Mouse (Mus musculus) ES-E14 (cell line): ENCODE measurements around the gene Iqca. TPM values are rescaled to one million over a fixed set of nuclear protein-coding genes. Genes with fewer than 3 reads are reported as not detected.

Experiments used
- DNase-seq: peaks from one replicate; pipeline ENCODE4 v3.0.0-alpha.2; 2013; ENCODE audit warnings: low read depth, low spot score
- H3K27ac ChIP-seq: 2 replicates; pipeline ENCODE4 v1.5.1; 2012; ENCODE audit warnings: low read depth, mild to moderate bottlenecking, low read length, moderate library complexity, mixed read lengths; ENCODE audit not compliant: poor library complexity, insufficient read depth, severe bottlenecking
- H3K36me3 ChIP-seq: 2 replicates; pipeline ENCODE4 v1.6.1; 2012; ENCODE audit warnings: mild to moderate bottlenecking, low read length, moderate library complexity, mixed read lengths; ENCODE audit not compliant: control insufficient read depth, poor library complexity, insufficient read depth, severe bottlenecking
- H3K4me1 ChIP-seq, 2 experiments: fragments of 150-350 bp in 1 of 2; sonication (generic) in 1 of 2; 2 replicates each; pipeline ENCODE4 v1.6.1; 2012; ENCODE audit warnings: low read length in 2 of 2, mild to moderate bottlenecking in 1 of 2, mixed read lengths in 1 of 2; ENCODE audit not compliant: control insufficient read depth in 2 of 2, insufficient read depth in 2 of 2, poor library complexity in 1 of 2
- H3K4me3 ChIP-seq, 2 experiments: fragments of 150-350 bp in 1 of 2; sonication (generic) in 1 of 2; 2 replicates each; pipeline ENCODE4 v1.5.1; 2012; ENCODE audit warnings: low read length in 2 of 2, low read depth in 1 of 2, mild to moderate bottlenecking in 1 of 2, mixed read lengths in 1 of 2; ENCODE audit not compliant: insufficient read depth in 1 of 2, poor library complexity in 1 of 2, severe bottlenecking in 1 of 2
- H3K9ac ChIP-seq: 2 replicates; pipeline ENCODE4 v1.6.1; 2012; ENCODE audit warnings: low read depth, mild to moderate bottlenecking, low read length, mixed read lengths; ENCODE audit not compliant: poor library complexity, insufficient read depth, severe bottlenecking
- H3K9me3 ChIP-seq: fragments of 150-350 bp; sonication (generic); 2 replicates; pipeline ENCODE4 v1.6.1; 2012; ENCODE audit warnings: low read depth, mild to moderate bottlenecking, low read length; ENCODE audit not compliant: control insufficient read depth, insufficient read depth
- CHD2 ChIP-seq: IDR thresholded peaks from 2 replicates; pipeline ENCODE4 v1.6.1; 2014; ENCODE audit warnings: mild to moderate bottlenecking, low read depth, low read length, inconsistent platforms
- HCFC1 ChIP-seq: IDR thresholded peaks from 2 replicates; pipeline ENCODE4 v1.6.1; 2012; ENCODE audit warnings: low read length, inconsistent platforms, borderline replicate concordance; ENCODE audit not compliant: insufficient read depth
- MAFK ChIP-seq: IDR thresholded peaks from 2 replicates; pipeline ENCODE4 v1.6.1; 2014; ENCODE audit warnings: mild to moderate bottlenecking, low read depth, low read length, inconsistent platforms; ENCODE audit not compliant: insufficient read depth
- ZC3H11A ChIP-seq: IDR thresholded peaks from 2 replicates; pipeline ENCODE4 v1.6.1; 2012; ENCODE audit warnings: low read depth, mild to moderate bottlenecking, inconsistent platforms, low read length, borderline replicate concordance
- ZNF384 ChIP-seq: IDR thresholded peaks from 2 replicates; pipeline ENCODE4 v1.6.1; 2012; ENCODE audit warnings: low read depth, low read length, inconsistent platforms
- in situ Hi-C, 2 experiments: fragments of 600-800 bp; cut with MboI; formaldehyde crosslinking; loops; one replicate each; pipeline ENCODE4 v1.15.1; 2025; ENCODE audit warnings: low sequenced_read_pairs in 2 of 2, inconsistent platforms in 1 of 2; ENCODE audit not compliant: unreplicated experiment in 2 of 2
- total RNA-seq: library from RNA; depleted of rRNA; stranded (reverse); fragments of 300-350 nt; gene quantifications from 2 replicates; pipeline ENCODE4 v1.2.3, GENCODE M21; 2012; rRNA removed

Iqca gene
- 0.21 and 0.27 TPM in 2 replicates for total RNA-seq

DNA sequence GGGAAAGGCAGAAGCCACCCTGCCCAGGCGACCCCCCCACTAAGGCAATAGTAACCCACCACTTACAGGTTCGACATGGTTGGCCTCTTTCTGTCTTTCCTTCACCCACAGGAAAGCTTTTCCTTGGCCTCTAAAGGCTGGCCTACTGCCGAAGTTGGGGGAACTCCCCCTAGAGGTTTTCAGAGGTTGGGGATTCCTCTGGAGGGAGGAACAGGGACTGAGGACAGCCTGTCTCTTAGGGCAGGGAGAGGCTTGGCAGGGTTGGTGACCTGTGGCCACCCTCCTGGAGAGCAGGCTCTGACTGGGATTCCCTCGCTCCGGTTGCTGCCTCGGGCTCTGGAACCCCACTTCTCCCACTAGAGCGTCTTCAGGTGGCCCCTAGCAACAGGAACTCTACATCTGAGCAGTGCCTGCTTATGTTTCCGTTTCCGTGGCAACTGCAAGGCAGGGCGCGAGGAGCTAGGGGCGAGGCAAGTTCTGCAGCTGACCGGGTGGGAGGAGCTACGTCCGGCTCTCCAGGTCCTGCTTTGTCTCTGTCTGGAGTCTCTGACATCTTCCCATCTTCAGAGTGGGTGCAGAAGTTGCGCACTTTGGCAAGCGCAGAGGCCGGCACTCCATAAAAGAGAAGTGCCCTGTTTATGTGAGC is at the start of gene Iqca:
Gene Iqca, minus strand, starts transcription at position 303 of the 646 bp plus-strand sequence.
- Histone ChIP-seq H3K9me3 (no peaks in the 10 kb centered on the region), H3K4me3 (no peak within 1 kb of the TSS), H3K36me3 (no peaks in the 10 kb centered on the region), H3K9ac (no peak within 1 kb of the TSS), H3K27ac (no peak within 1 kb of the TSS), H3K4me1 (peaks cover 2 to 5% of the 10 kb centered on the region in 2 experiments; a peak in 1 of 4 replicates)
- peak; percentile 64 for DNase-seq
- in situ Hi-C loops: no loop called here
- TF ChIP-seq MAFK (no peak), CHD2 (no peak), ZNF384 (no peak), HCFC1 (no peak), ZC3H11A (no peak)

DNA sequence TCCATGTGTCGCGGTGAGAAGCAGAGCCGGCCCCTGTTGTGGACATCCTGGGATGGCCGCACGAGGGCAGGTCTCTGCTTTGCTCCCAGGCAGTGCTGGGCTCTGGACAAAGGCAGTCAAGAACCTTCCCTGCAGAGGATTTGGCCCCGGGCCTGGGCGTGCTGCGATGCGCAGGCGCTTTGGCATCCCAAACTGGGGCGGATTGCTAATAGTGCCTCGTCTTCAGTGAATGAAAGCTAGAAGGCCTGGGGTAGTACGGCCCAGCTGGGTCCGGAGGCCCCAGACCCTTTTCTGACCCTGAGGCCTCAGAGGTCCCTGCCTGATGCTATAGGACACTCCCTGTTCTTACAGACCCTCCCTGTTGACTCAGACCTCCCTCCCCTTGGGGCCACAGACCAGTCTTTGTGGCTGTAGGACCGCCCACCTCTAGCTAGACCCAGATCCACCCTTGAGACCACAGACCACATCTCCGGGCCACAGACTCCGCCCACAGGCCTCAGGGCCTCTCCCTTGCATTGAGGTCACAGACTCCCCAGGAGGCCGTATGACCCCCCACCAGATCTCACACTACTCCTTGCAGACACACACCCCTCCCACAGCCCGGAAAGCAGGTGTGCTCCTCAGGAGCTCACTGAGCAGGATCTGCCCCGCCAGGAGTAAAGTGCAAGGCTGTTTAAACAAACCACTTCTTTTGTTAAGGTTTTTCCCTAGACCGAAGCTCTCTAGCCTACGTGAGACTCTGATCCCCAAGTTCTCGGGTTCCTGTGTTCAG is 49.2 kb upstream of the Iqca start:
- in situ Hi-C loops: no loop called here
- H3K4me3 ChIP-seq: peak overlapping the region; percentile 29 to 58
- H3K36me3 ChIP-seq: no peaks in the 10 kb centered on the region
- no peak overlapping the region for H3K9ac ChIP-seq
- TF ChIP-seq MAFK (no peak), HCFC1 (no peak), CHD2 (no peak), ZNF384 (no peak), ZC3H11A (no peak)
- DNase-seq: peak; percentile 99
- peak overlapping the region; percentile 79; the same call in 1 of the 2 replicates for H3K27ac ChIP-seq
- peaks cover 3 to 11% of the 10 kb centered on the region in 2 experiments; a peak in 3 of 4 replicates for H3K4me1 ChIP-seq
- no peaks in the 10 kb centered on the region for H3K9me3 ChIP-seq

DNA sequence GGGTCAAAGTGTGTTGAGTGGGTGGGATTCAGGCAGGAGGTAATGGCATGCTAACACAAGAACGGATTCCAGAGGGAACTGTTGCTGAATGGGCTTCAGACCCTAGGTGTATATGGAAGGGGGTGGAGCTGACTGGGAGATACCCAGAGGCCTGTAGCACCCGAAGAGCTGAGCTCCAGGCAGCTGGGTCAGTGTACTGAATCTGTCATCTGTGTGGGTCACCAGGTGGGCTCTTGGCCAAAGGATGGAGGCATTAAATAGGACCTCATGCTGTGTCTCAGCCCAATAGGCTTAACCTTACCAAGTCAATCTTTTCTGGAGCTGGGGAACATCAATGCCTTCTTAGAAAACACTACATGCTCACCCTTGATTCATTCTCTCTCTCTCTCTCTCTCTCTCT is 48.5 kb upstream of the Iqca start:
- no peak overlapping the region for H3K27ac ChIP-seq
- DNase-seq: no peak
- TF ChIP-seq ZNF384 (no peak), ZC3H11A (no peak), MAFK (no peak), CHD2 (no peak)
- in situ Hi-C loops: no loop called here
- H3K4me1 ChIP-seq: peaks cover 3 to 11% of the 10 kb centered on the region in 2 experiments; a peak in 3 of 4 replicates
- no peaks in the 10 kb centered on the region for H3K9me3 ChIP-seq
- no peak overlapping the region for H3K9ac ChIP-seq
- no peaks in the 10 kb centered on the region for H3K36me3 ChIP-seq
- no peak overlapping the region for H3K4me3 ChIP-seq

DNA sequence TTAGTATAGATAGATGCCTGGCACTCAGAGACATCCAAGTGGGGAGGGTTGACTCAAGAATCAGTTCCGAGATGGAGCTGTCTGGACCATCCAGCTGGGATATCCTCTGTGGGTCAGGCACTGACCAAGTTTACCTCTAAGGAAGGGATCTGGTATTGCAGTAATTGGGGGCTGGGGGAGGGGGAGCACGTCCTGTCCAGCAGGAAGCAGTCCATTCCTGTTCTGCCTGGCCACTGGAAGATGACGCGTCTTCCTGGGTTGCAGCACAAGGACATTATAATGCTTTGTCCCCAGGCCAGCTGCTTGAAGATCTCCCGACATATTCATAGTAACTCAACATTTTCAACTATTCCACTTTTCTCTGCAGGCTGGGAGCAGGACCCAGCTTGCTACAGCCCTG is 48.0 kb upstream of the Iqca start:
- Histone ChIP-seq H3K9me3 (no peaks in the 10 kb centered on the region), H3K36me3 (no peaks in the 10 kb centered on the region), H3K9ac (no peak overlapping the region), H3K27ac (no peak overlapping the region), H3K4me1 (peaks cover 3 to 11% of the 10 kb centered on the region in 2 experiments; a peak in 3 of 4 replicates), H3K4me3 (no peak overlapping the region)
- TF ChIP-seq MAFK (no peak), CHD2 (no peak), ZNF384 (no peak)
- in situ Hi-C loops: no loop called here
- no peak for DNase-seq
